Mouse (Mus musculus) liver, embryonic 15.5 days (tissue): ENCODE measurements around the gene Selenbp2. TPM values are rescaled to one million over a fixed set of nuclear protein-coding genes. Genes with fewer than 3 reads are reported as not detected.

Experiments used
- polyA plus RNA-seq: library from polyadenylated mRNA; unstranded; fragments of >200 nt; fragmentation: Nextera tagmentation; extraction: Ambion mirVana; gene quantifications from 2 replicates; pipeline ENCODE4 v1.2.1, GENCODE M21; 2015

Selenbp2 gene
- polyA plus RNA-seq, 1 experiment from 2014 or later = 69.0 TPM

Other genes with a start within 250 kb of the Selenbp2 start
- 0.17 and 0.44 TPM in 2 replicates for gene Oaz3, start 249.6 kb upstream of the Selenbp2 start, polyA plus RNA-seq
- 0.24 and 0.54 TPM in 2 replicates for gene Celf3, start 215.3 kb upstream of the Selenbp2 start, polyA plus RNA-seq
- gene Riiad1, start 213.2 kb upstream of the Selenbp2 start, polyA plus RNA-seq = 0.35 TPM in 1 of 2 replicates, not detected in the other
- 12.0 and 12.1 TPM in 2 replicates for gene Snx27, start 110.8 kb upstream of the Selenbp2 start, polyA plus RNA-seq
- not detected in 2 replicates for gene Gm10972, start 50.4 kb upstream of the Selenbp2 start, polyA plus RNA-seq
- 10.9 and 12.6 TPM in 2 replicates for gene Tuft1, start 34.7 kb upstream of the Selenbp2 start, polyA plus RNA-seq
- 11.2 and 14.1 TPM in 2 replicates for gene Cgn, start 92.9 kb downstream of the Selenbp2 start, polyA plus RNA-seq
- 2.9 and 3.3 TPM in 2 replicates for gene Pogz, start 144.0 kb downstream of the Selenbp2 start, polyA plus RNA-seq
- gene Psmb4, start 193.4 kb downstream of the Selenbp2 start, polyA plus RNA-seq = 166 and 172 TPM in 2 replicates
- gene Selenbp1, start 239.5 kb downstream of the Selenbp2 start, polyA plus RNA-seq = 98.5 and 126 TPM in 2 replicates